Comparison of ENCODE assay signal across 8 mouse cellular contexts in genomic region chr8:105288958-105289732, GRCm38 (mm10). TPM values are rescaled to one million over a fixed set of nuclear protein-coding genes. Genes with fewer than 3 reads are reported as not detected.
DNase-seq lines count a peak whose midpoint lies in the region; ATAC-seq and TF ChIP-seq lines count a peak whose summit lies in the region.

No protein-coding gene starts in this region.

- peak overlapping the region; percentile 53 for H3K27ac ChIP-seq in bone marrow macrophage, adult 2 months (ENCODE audit: insufficient read depth, low read depth, low read length)
- H3K27ac ChIP-seq in heart, embryonic 11.5 days (ENCODE audit: low read depth, low read length) = peak overlapping the region; percentile 57; the same call in 1 of the 2 replicates
- H3K27ac ChIP-seq in kidney, embryonic 16.5 days (ENCODE audit: low read length) = peak overlapping the region; percentile 84
- no peak overlapping the region for H3K27ac ChIP-seq in liver, adult 2 months (replicated peaks; ENCODE audit: insufficient read depth, low read depth, low read length)

- ATAC-seq in erythroblast, adult 5-6 weeks (replicated peaks; ENCODE audit: low FRiP score, poor library complexity, severe bottlenecking) = peak; percentile 58
- peak; percentile 92 for ATAC-seq in heart, embryonic 11.5 days (replicated peaks; ENCODE audit: insufficient number of reproducible peaks, low FRiP score, low TSS enrichment)
- peak; percentile 88 for ATAC-seq in kidney, embryonic 16.5 days (ENCODE audit: low FRiP score, low TSS enrichment)

- H3K79me2 ChIP-seq in liver, adult 2 months (ENCODE audit: control insufficient read depth, insufficient read depth, low read length) = no peaks in the 10 kb centered on the region
- peaks cover 23% of the 10 kb centered on the region for H3K79me2 ChIP-seq in myocyte (ENCODE audit: control insufficient read depth, insufficient read depth)

- no peak for TF ChIP-seq POLR2A in bone marrow macrophage, adult 2 months (IDR thresholded peaks at IDR 0.05; ENCODE audit: borderline replicate concordance, low read depth, low read length)
- no peak for TF ChIP-seq POLR2A in liver, adult 2 months (IDR thresholded peaks at IDR 0.05; ENCODE audit: extremely low read depth, insufficient read depth, low read length)
- peak; percentile 84 for TF ChIP-seq POLR2A in myocyte (IDR thresholded peaks at IDR 0.05; ENCODE audit: insufficient read length, low read depth)

- no peak for TF ChIP-seq CTCF in bone marrow macrophage, adult 2 months (IDR thresholded peaks at IDR 0.05; ENCODE audit: low read depth, low read length)
- no peak for TF ChIP-seq CTCF in liver, adult 2 months (IDR thresholded peaks at IDR 0.05; ENCODE audit: low read depth, low read length)

- H3ac ChIP-seq in myocyte (ENCODE audit: control insufficient read depth, insufficient read length) = peak overlapping the region; percentile 2

- H3K36me3 ChIP-seq in heart, embryonic 11.5 days (ENCODE audit: control insufficient read depth, insufficient read depth, low read length) = no peaks in the 10 kb centered on the region; the same call in 1 of the 2 replicates
- H3K36me3 ChIP-seq in kidney, embryonic 16.5 days (ENCODE audit: insufficient read depth, low read length) = no peaks in the 10 kb centered on the region; the same call in 1 of the 2 replicates
- no peaks in the 10 kb centered on the region for H3K36me3 ChIP-seq in liver, adult 2 months (ENCODE audit: control insufficient read depth, insufficient read depth, low read length)
- no peaks in the 10 kb centered on the region for H3K36me3 ChIP-seq in myocyte (ENCODE audit: control insufficient read depth, insufficient read depth)
- no peaks in the 10 kb centered on the region for H3K36me3 ChIP-seq in splenic B cell, adult 2 months (ENCODE audit: control insufficient read depth, insufficient read depth, low read length, poor library complexity, severe bottlenecking)

- peak overlapping the region; percentile 92 for H3K4me2 ChIP-seq in heart, embryonic 11.5 days
- H3K4me2 ChIP-seq in kidney, embryonic 16.5 days (replicated peaks; ENCODE audit: low read depth, low read length) = peak overlapping the region; percentile 91
- H3K4me2 ChIP-seq in myocyte (ENCODE audit: low read depth) = peak overlapping the region; percentile 93

- peak overlapping the region; percentile 70 for H3K4me3 ChIP-seq in bone marrow macrophage, adult 2 months (ENCODE audit: insufficient read depth, low read length)
- peak overlapping the region; percentile 51 for H3K4me3 ChIP-seq in heart, embryonic 11.5 days (ENCODE audit: low read depth, low read length)
- H3K4me3 ChIP-seq in kidney, embryonic 16.5 days (ENCODE audit: low read length) = peak overlapping the region; percentile 64
- peak overlapping the region; percentile 77 for H3K4me3 ChIP-seq in liver, adult 2 months (ENCODE audit: insufficient read depth, low read depth, low read length)
- H3K4me3 ChIP-seq in myocyte = peak overlapping the region; percentile 35

- H3K27me3 ChIP-seq in heart, embryonic 11.5 days (ENCODE audit: control insufficient read depth, insufficient read depth, low read length) = peaks cover 16% of the 10 kb centered on the region
- peaks cover 11% of the 10 kb centered on the region for H3K27me3 ChIP-seq in kidney, embryonic 16.5 days (ENCODE audit: insufficient read depth, low read length)
- H3K27me3 ChIP-seq in liver, adult 2 months (ENCODE audit: control insufficient read depth, insufficient read depth, low read length) = no peaks in the 10 kb centered on the region
- no peaks in the 10 kb centered on the region for H3K27me3 ChIP-seq in myocyte (ENCODE audit: control insufficient read depth, insufficient read depth, insufficient read length)
- no peaks in the 10 kb centered on the region for H3K27me3 ChIP-seq in splenic B cell, adult 2 months (ENCODE audit: control insufficient read depth, insufficient read depth, low read length, poor library complexity, severe bottlenecking)

- 1% methylated on average over 53 of the region's 53 CpGs for WGBS in heart, embryonic 11.5 days (ENCODE audit: insufficient replicate concordance)
- WGBS in kidney, embryonic 16.5 days = under 1% methylated on average over 53 of the region's 53 CpGs
- WGBS in liver, adult 2 months = 8% methylated on average over 53 of the region's 53 CpGs

- H3K9me3 ChIP-seq in heart, embryonic 11.5 days (replicated peaks; ENCODE audit: control insufficient read depth, low read length) = no peaks in the 10 kb centered on the region
- no peaks in the 10 kb centered on the region for H3K9me3 ChIP-seq in kidney, embryonic 16.5 days (ENCODE audit: low read length)

- H3K4me1 ChIP-seq in bone marrow macrophage, adult 2 months (ENCODE audit: control insufficient read depth, insufficient read depth, low read length) = peaks cover 10% of the 10 kb centered on the region; the same call in 1 of the 2 replicates
- H3K4me1 ChIP-seq in heart, embryonic 11.5 days (ENCODE audit: control insufficient read depth, insufficient read depth, low read length) = peaks cover 20% of the 10 kb centered on the region
- peaks cover 20% of the 10 kb centered on the region for H3K4me1 ChIP-seq in kidney, embryonic 16.5 days (ENCODE audit: insufficient read depth, low read length)
- peaks cover 8% of the 10 kb centered on the region; the same call in 1 of the 2 replicates for H3K4me1 ChIP-seq in liver, adult 2 months (ENCODE audit: control insufficient read depth, insufficient read depth, low read length)

- DNase-seq in A20 (ENCODE audit: low read depth, low spot score) = peak; percentile 100
- DNase-seq in liver, adult 2 months (ENCODE audit: extremely low read depth, low read depth, low spot score) = peak; percentile 79
- peak; percentile 98 for DNase-seq in splenic B cell, adult 2 months (ENCODE audit: low read depth, low spot score)

- peak overlapping the region; percentile 72 for H3K9ac ChIP-seq in heart, embryonic 11.5 days (ENCODE audit: low read depth, low read length)
- H3K9ac ChIP-seq in kidney, embryonic 16.5 days (replicated peaks; ENCODE audit: low read length) = peak overlapping the region; percentile 72
- peak overlapping the region; percentile 63 for H3K9ac ChIP-seq in liver, adult 2 months (ENCODE audit: low read depth, low read length)

TF ChIP-seq in myocyte, 11 proteins besides CTCF, POLR2A, EP300 and RAD21 (continues in another document):
- no peak for TF ChIP-seq CEBPB (IDR thresholded peaks at IDR 0.05; ENCODE audit: insufficient read depth, poor library complexity, severe bottlenecking)

RNA-seq across cellular contexts. Expression of gene 4931428F04Rik, which starts 0.5 kb away (rescaled TPM):
- polyA plus RNA-seq in bone marrow macrophage, adult 2 months (2012; ENCODE audit: insufficient read depth, insufficient read length, missing spikeins) = 0.67 and 1.3 TPM in 2 replicates
- total RNA-seq in erythroblast, adult 5-6 weeks (2015; ENCODE audit: low replicate concordance) = 1.0 and 3.8 TPM in 2 replicates
- total RNA-seq in erythroblast, adult 5-6 weeks (2017; ENCODE audit: low replicate concordance) = 0.70 and 1.2 TPM in 2 replicates
- 4.5 and 6.7 TPM in 2 replicates for polyA plus RNA-seq in heart, embryonic 11.5 days (2014; fragmentation: Nextera tagmentation; extraction: Ambion mirVana)
- polyA plus RNA-seq in kidney, embryonic 16.5 days (2015; fragmentation: Nextera tagmentation; extraction: Ambion mirVana) = 10.5 and 13.4 TPM in 2 replicates
- 0.46 and 1.0 TPM in 2 replicates for total RNA-seq in liver, adult 2 months (2014; rRNA removed)
- 0.92 and 1.7 TPM in 2 replicates for polyA plus RNA-seq in liver, adult 2 months (2012; rRNA removed)
- polyA plus RNA-seq in myocyte (2012; fragmentation: generic; extraction: Trizol) = 6.2 TPM

RNA-seq across cellular contexts. Expression of gene Exoc3l, which starts 6.8 kb away (rescaled TPM):
- 0.95 and 1.1 TPM in 2 replicates for polyA plus RNA-seq in bone marrow macrophage, adult 2 months (2012; ENCODE audit: insufficient read depth, insufficient read length, missing spikeins)
- total RNA-seq in erythroblast, adult 5-6 weeks (2015; ENCODE audit: low replicate concordance) = 0.38 and 5.9 TPM in 2 replicates
- 15.0 and 26.8 TPM in 2 replicates for total RNA-seq in erythroblast, adult 5-6 weeks (2017; ENCODE audit: low replicate concordance)
- polyA plus RNA-seq in heart, embryonic 11.5 days (2014; fragmentation: Nextera tagmentation; extraction: Ambion mirVana) = 10.8 and 15.0 TPM in 2 replicates
- polyA plus RNA-seq in kidney, embryonic 16.5 days (2015; fragmentation: Nextera tagmentation; extraction: Ambion mirVana) = 29.5 and 32.1 TPM in 2 replicates
- total RNA-seq in liver, adult 2 months (2014; rRNA removed) = 3.6 TPM in 2 replicates
- 4.6 and 9.3 TPM in 2 replicates for polyA plus RNA-seq in liver, adult 2 months (2012; rRNA removed)
- polyA plus RNA-seq in myocyte (2012; fragmentation: generic; extraction: Trizol) = 23.4 TPM

RNA-seq across cellular contexts. Expression of gene E2f4, which starts 8.3 kb away (rescaled TPM):
- polyA plus RNA-seq in bone marrow macrophage, adult 2 months (2012; ENCODE audit: insufficient read depth, insufficient read length, missing spikeins) = 40.6 and 47.6 TPM in 2 replicates
- 289 and 294 TPM in 2 replicates for total RNA-seq in erythroblast, adult 5-6 weeks (2015; ENCODE audit: low replicate concordance)
- total RNA-seq in erythroblast, adult 5-6 weeks (2017; ENCODE audit: low replicate concordance) = 120 and 129 TPM in 2 replicates
- 70.7 and 81.9 TPM in 2 replicates for polyA plus RNA-seq in heart, embryonic 11.5 days (2014; fragmentation: Nextera tagmentation; extraction: Ambion mirVana)
- 90.1 and 108 TPM in 2 replicates for polyA plus RNA-seq in kidney, embryonic 16.5 days (2015; fragmentation: Nextera tagmentation; extraction: Ambion mirVana)
- total RNA-seq in liver, adult 2 months (2014; rRNA removed) = 4.4 and 7.2 TPM in 2 replicates
- 41.7 and 59.0 TPM in 2 replicates for polyA plus RNA-seq in liver, adult 2 months (2012; rRNA removed)
- polyA plus RNA-seq in myocyte (2012; fragmentation: generic; extraction: Trizol) = 59.7 TPM

RNA-seq across cellular contexts. Expression of gene Nol3, which starts 13.2 kb away (rescaled TPM):
- polyA plus RNA-seq in bone marrow macrophage, adult 2 months (2012; ENCODE audit: insufficient read depth, insufficient read length, missing spikeins) = 0.23 TPM in 1 of 2 replicates, not detected in the other
- not detected in 2 replicates for total RNA-seq in erythroblast, adult 5-6 weeks (2015; ENCODE audit: low replicate concordance)
- total RNA-seq in erythroblast, adult 5-6 weeks (2017; ENCODE audit: low replicate concordance) = not detected in 2 replicates
- 1.8 and 2.0 TPM in 2 replicates for polyA plus RNA-seq in heart, embryonic 11.5 days (2014; fragmentation: Nextera tagmentation; extraction: Ambion mirVana)
- polyA plus RNA-seq in kidney, embryonic 16.5 days (2015; fragmentation: Nextera tagmentation; extraction: Ambion mirVana) = 1.2 and 1.4 TPM in 2 replicates
- total RNA-seq in liver, adult 2 months (2014; rRNA removed) = 0.27 and 0.37 TPM in 2 replicates
- polyA plus RNA-seq in liver, adult 2 months (2012; rRNA removed) = 0.40 and 0.43 TPM in 2 replicates
- polyA plus RNA-seq in myocyte (2012; fragmentation: generic; extraction: Trizol) = 23.2 TPM

RNA-seq across cellular contexts. Expression of gene Elmo3, which starts 16.3 kb away (rescaled TPM):
- polyA plus RNA-seq in bone marrow macrophage, adult 2 months (2012; ENCODE audit: insufficient read depth, insufficient read length, missing spikeins) = 1.5 and 2.6 TPM in 2 replicates
- total RNA-seq in erythroblast, adult 5-6 weeks (2015; ENCODE audit: low replicate concordance) = 13.8 and 17.3 TPM in 2 replicates
- total RNA-seq in erythroblast, adult 5-6 weeks (2017; ENCODE audit: low replicate concordance) = 22.1 and 30.7 TPM in 2 replicates
- 2.9 and 4.2 TPM in 2 replicates for polyA plus RNA-seq in heart, embryonic 11.5 days (2014; fragmentation: Nextera tagmentation; extraction: Ambion mirVana)
- polyA plus RNA-seq in kidney, embryonic 16.5 days (2015; fragmentation: Nextera tagmentation; extraction: Ambion mirVana) = 13.3 and 13.9 TPM in 2 replicates
- total RNA-seq in liver, adult 2 months (2014; rRNA removed) = 16.8 and 19.5 TPM in 2 replicates
- 32.4 and 33.4 TPM in 2 replicates for polyA plus RNA-seq in liver, adult 2 months (2012; rRNA removed)
- polyA plus RNA-seq in myocyte (2012; fragmentation: generic; extraction: Trizol) = 0.92 TPM
